Mouse (Mus musculus) ES-Bruce4 (cell line): ENCODE data around the gene Gprc6a.

Experiments
- CTCF ChIP-seq: IDR thresholded peaks from one replicate; pipeline ENCODE4 v1.8.1; 2011; ENCODE audit warnings: low read depth, low read length
- POLR2A ChIP-seq: IDR thresholded peaks from one replicate; pipeline ENCODE4 v1.8.1; 2011; ENCODE audit warnings: low read length; ENCODE audit not compliant: insufficient read depth

DNA sequence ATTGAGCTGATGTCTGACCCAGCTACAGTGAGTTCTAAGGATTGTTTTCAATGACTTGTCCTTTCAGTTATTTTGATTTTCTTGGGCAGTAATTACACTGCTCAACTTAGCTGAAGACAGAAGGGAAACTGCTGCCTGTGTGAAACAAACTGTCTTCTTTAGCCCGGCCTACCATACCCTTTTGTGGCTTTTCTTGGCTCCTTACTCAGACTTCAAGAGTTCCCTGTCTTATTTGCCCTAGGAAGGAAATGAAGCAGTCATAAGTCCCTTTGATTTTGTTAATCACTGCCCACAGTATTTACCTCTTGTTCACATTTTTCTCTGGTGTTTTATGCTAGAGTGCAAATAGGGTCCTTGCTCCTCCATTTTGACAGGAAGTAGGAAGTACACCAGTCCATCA lies 46.9 kb downstream of the Gprc6a start:
- TF ChIP-seq POLR2A (no peak), CTCF (no peak)
